In genomic region chr11:48833731-48834639, GRCm38 (mm10) we compare ENCODE assay signal across 8 mouse cellular contexts. TPM values are rescaled to one million over a fixed set of nuclear protein-coding genes. Genes with fewer than 3 reads are reported as not detected.
DNase-seq lines count a peak whose midpoint lies in the region; ATAC-seq and TF ChIP-seq lines count a peak whose summit lies in the region.

No protein-coding gene starts in this region.

- DNase-seq in CD4-positive helper T cell, adult 2 months (ENCODE audit: low read depth, low spot score) = peak; percentile 92
- peak; percentile 95 for DNase-seq in brain, embryonic 14.5 days (ENCODE audit: low read depth)
- DNase-seq in kidney, postnatal 0 days (ENCODE audit: low spot score) = peak; percentile 90
- peak; percentile 97 for DNase-seq in naive thymus-derived CD4-positive, alpha-beta T cell, adult 2 months (ENCODE audit: low read depth)

- WGBS in heart, embryonic 13.5 days = under 1% methylated on average over 30 of the region's 30 CpGs
- WGBS in kidney, postnatal 0 days = under 1% methylated on average over 30 of the region's 30 CpGs
- WGBS in liver, embryonic 12.5 days (ENCODE audit: insufficient replicate concordance) = under 1% methylated on average over 30 of the region's 30 CpGs
- WGBS in stomach, embryonic 14.5 days = under 1% methylated on average over 30 of the region's 30 CpGs

- H3K9me3 ChIP-seq in heart, embryonic 13.5 days = no peaks in the 10 kb centered on the region
- H3K9me3 ChIP-seq in kidney, postnatal 0 days (replicated peaks; ENCODE audit: low read length) = no peaks in the 10 kb centered on the region
- H3K9me3 ChIP-seq in liver, embryonic 12.5 days (replicated peaks) = no peaks in the 10 kb centered on the region
- H3K9me3 ChIP-seq in stomach, embryonic 14.5 days (ENCODE audit: control insufficient read depth, low read depth, low read length) = no peaks in the 10 kb centered on the region

- TF ChIP-seq CTCF in brain, embryonic 14.5 days (IDR thresholded peaks at IDR 0.05; ENCODE audit: borderline replicate concordance, extremely low read depth, insufficient read depth, insufficient read length) = no peak
- TF ChIP-seq CTCF in kidney, postnatal 0 days (IDR thresholded peaks at IDR 0.05; ENCODE audit: low read depth) = no peak

- TF ChIP-seq POLR2A in brain, embryonic 14.5 days (IDR thresholded peaks at IDR 0.05; ENCODE audit: borderline replicate concordance, extremely low read depth, insufficient read depth, insufficient read length, poor library complexity, severe bottlenecking) = no peak

- H3K4me1 ChIP-seq in heart, embryonic 13.5 days = peaks cover 29% of the 10 kb centered on the region
- peaks cover 11% of the 10 kb centered on the region; the same call in 1 of the 2 replicates for H3K4me1 ChIP-seq in kidney, postnatal 0 days (replicated peaks; ENCODE audit: insufficient read depth, low read length)
- H3K4me1 ChIP-seq in liver, embryonic 12.5 days = peaks cover 38% of the 10 kb centered on the region
- H3K4me1 ChIP-seq in stomach, embryonic 14.5 days (ENCODE audit: control insufficient read depth, insufficient read depth, low read length) = peaks cover 6% of the 10 kb centered on the region; the same call in 1 of the 2 replicates

- H3K9ac ChIP-seq in heart, embryonic 13.5 days = peak overlapping the region; percentile 87
- H3K9ac ChIP-seq in kidney, postnatal 0 days (ENCODE audit: low read depth, low read length) = peak overlapping the region; percentile 32
- peak overlapping the region; percentile 73 for H3K9ac ChIP-seq in liver, embryonic 12.5 days
- H3K9ac ChIP-seq in stomach, embryonic 14.5 days (replicated peaks; ENCODE audit: low read depth, low read length) = peak overlapping the region; percentile 31; the same call in 1 of the 2 replicates

- H3K4me3 ChIP-seq in heart, embryonic 13.5 days = peak overlapping the region; percentile 79
- peak overlapping the region; percentile 46 for H3K4me3 ChIP-seq in kidney, postnatal 0 days (replicated peaks; ENCODE audit: low read depth, low read length)
- H3K4me3 ChIP-seq in liver, embryonic 12.5 days = peak overlapping the region; percentile 73
- H3K4me3 ChIP-seq in stomach, embryonic 14.5 days (ENCODE audit: low read depth, low read length) = peak overlapping the region; percentile 55

- H3K4me2 ChIP-seq in heart, embryonic 13.5 days = peak overlapping the region; percentile 76
- peak overlapping the region; percentile 50 for H3K4me2 ChIP-seq in kidney, postnatal 0 days (ENCODE audit: low read length)
- H3K4me2 ChIP-seq in liver, embryonic 12.5 days = peak overlapping the region; percentile 83
- peak overlapping the region; percentile 47 for H3K4me2 ChIP-seq in stomach, embryonic 14.5 days (replicated peaks; ENCODE audit: low read depth, low read length)

- H3K27me3 ChIP-seq in heart, embryonic 13.5 days (replicated peaks) = peaks cover 14% of the 10 kb centered on the region
- no peaks in the 10 kb centered on the region for H3K27me3 ChIP-seq in kidney, postnatal 0 days (ENCODE audit: insufficient read depth, low read length)
- H3K27me3 ChIP-seq in liver, embryonic 12.5 days (replicated peaks) = peaks cover 33% of the 10 kb centered on the region
- H3K27me3 ChIP-seq in stomach, embryonic 14.5 days (ENCODE audit: control insufficient read depth, insufficient read depth, low read length) = no peaks in the 10 kb centered on the region

- ATAC-seq in erythroid progenitor cell, adult 5-6 weeks (replicated peaks; ENCODE audit: low FRiP score, poor library complexity, severe bottlenecking) = peak; percentile 70
- peak; percentile 71 for ATAC-seq in heart, embryonic 13.5 days (ENCODE audit: extremely low read depth, insufficient number of reproducible peaks, low FRiP score, low TSS enrichment)
- peak; percentile 88 for ATAC-seq in kidney, postnatal 0 days (replicated peaks; ENCODE audit: low FRiP score, low read depth)
- ATAC-seq in liver, embryonic 12.5 days = peak; percentile 85
- ATAC-seq in stomach, embryonic 14.5 days (ENCODE audit: insufficient number of reproducible peaks, insufficient read depth, low FRiP score, low read depth) = peak; percentile 88

- peak overlapping the region; percentile 76 for H3K27ac ChIP-seq in heart, embryonic 13.5 days (replicated peaks)
- H3K27ac ChIP-seq in kidney, postnatal 0 days = peak overlapping the region; percentile 42
- peak overlapping the region; percentile 78 for H3K27ac ChIP-seq in liver, embryonic 12.5 days
- H3K27ac ChIP-seq in stomach, embryonic 14.5 days (ENCODE audit: low read length) = no peak overlapping the region; the same call in 1 of the 2 replicates

- H3K36me3 ChIP-seq in heart, embryonic 13.5 days = no peaks in the 10 kb centered on the region
- no peaks in the 10 kb centered on the region for H3K36me3 ChIP-seq in kidney, postnatal 0 days (ENCODE audit: insufficient read depth, low read length)
- H3K36me3 ChIP-seq in liver, embryonic 12.5 days = no peaks in the 10 kb centered on the region
- no peaks in the 10 kb centered on the region for H3K36me3 ChIP-seq in stomach, embryonic 14.5 days (ENCODE audit: control insufficient read depth, insufficient read depth, low read length)

RNA-seq across cellular contexts. Expression of gene Gm12184, which starts 7.5 kb away (rescaled TPM):
- polyA plus RNA-seq in brain, embryonic 14.5 days (2012; rRNA removed) = 34.5 and 47.1 TPM in 2 replicates
- total RNA-seq in erythroid progenitor cell, adult 5-6 weeks (2015; ENCODE audit: low replicate concordance) = 2.9 TPM in 1 of 2 replicates, not detected in the other
- total RNA-seq in erythroid progenitor cell, adult 5-6 weeks (2017; ENCODE audit: low replicate concordance) = 9.6 TPM in 1 of 2 replicates, not detected in the other
- 0.53 and 1.2 TPM in 2 replicates for polyA plus RNA-seq in heart, embryonic 13.5 days (2015; fragmentation: Nextera tagmentation; extraction: Ambion mirVana)
- polyA plus RNA-seq in kidney, postnatal 0 days (2015; fragmentation: Nextera tagmentation; extraction: Ambion mirVana) = 4.4 and 10.3 TPM in 2 replicates
- 4.1 and 5.0 TPM in 2 replicates for polyA plus RNA-seq in liver, embryonic 12.5 days (2016; fragmentation: Nextera tagmentation; extraction: Ambion mirVana)
- 4.5 and 4.9 TPM in 2 replicates for polyA plus RNA-seq in stomach, embryonic 14.5 days (2014; fragmentation: Nextera tagmentation; extraction: Ambion mirVana)

RNA-seq across cellular contexts. Expression of gene Trim7, which starts 8.0 kb away (rescaled TPM):
- 2.6 and 2.8 TPM in 2 replicates for polyA plus RNA-seq in brain, embryonic 14.5 days (2012; rRNA removed)
- total RNA-seq in erythroid progenitor cell, adult 5-6 weeks (2015; ENCODE audit: low replicate concordance) = 0.42 TPM in 1 of 2 replicates, not detected in the other
- total RNA-seq in erythroid progenitor cell, adult 5-6 weeks (2017; ENCODE audit: low replicate concordance) = 1.0 TPM in 1 of 2 replicates, not detected in the other
- polyA plus RNA-seq in heart, embryonic 13.5 days (2015; fragmentation: Nextera tagmentation; extraction: Ambion mirVana) = 0.56 and 0.88 TPM in 2 replicates
- polyA plus RNA-seq in kidney, postnatal 0 days (2015; fragmentation: Nextera tagmentation; extraction: Ambion mirVana) = 10.2 and 10.5 TPM in 2 replicates
- not detected in 2 replicates for polyA plus RNA-seq in liver, embryonic 12.5 days (2016; fragmentation: Nextera tagmentation; extraction: Ambion mirVana)
- 1.4 and 2.1 TPM in 2 replicates for polyA plus RNA-seq in stomach, embryonic 14.5 days (2014; fragmentation: Nextera tagmentation; extraction: Ambion mirVana)

RNA-seq across cellular contexts. Expression of gene Trim41, which starts 16.8 kb away (rescaled TPM):
- polyA plus RNA-seq in brain, embryonic 14.5 days (2012; rRNA removed) = 39.3 and 44.2 TPM in 2 replicates
- 8.8 and 10.1 TPM in 2 replicates for total RNA-seq in erythroid progenitor cell, adult 5-6 weeks (2015; ENCODE audit: low replicate concordance)
- total RNA-seq in erythroid progenitor cell, adult 5-6 weeks (2017; ENCODE audit: low replicate concordance) = 17.5 and 41.5 TPM in 2 replicates
- 3.2 TPM in 2 replicates for polyA plus RNA-seq in heart, embryonic 13.5 days (2015; fragmentation: Nextera tagmentation; extraction: Ambion mirVana)
- polyA plus RNA-seq in kidney, postnatal 0 days (2015; fragmentation: Nextera tagmentation; extraction: Ambion mirVana) = 5.2 and 5.3 TPM in 2 replicates
- polyA plus RNA-seq in liver, embryonic 12.5 days (2016; fragmentation: Nextera tagmentation; extraction: Ambion mirVana) = 2.1 and 2.3 TPM in 2 replicates
- 5.8 and 6.2 TPM in 2 replicates for polyA plus RNA-seq in stomach, embryonic 14.5 days (2014; fragmentation: Nextera tagmentation; extraction: Ambion mirVana)

RNA-seq across cellular contexts. Expression of gene Rack1, which starts 33.9 kb away (rescaled TPM):
- polyA plus RNA-seq in brain, embryonic 14.5 days (2012; rRNA removed) = 1,339 and 1,725 TPM in 2 replicates
- 648 and 827 TPM in 2 replicates for total RNA-seq in erythroid progenitor cell, adult 5-6 weeks (2015; ENCODE audit: low replicate concordance)
- total RNA-seq in erythroid progenitor cell, adult 5-6 weeks (2017; ENCODE audit: low replicate concordance) = 220 and 369 TPM in 2 replicates
- polyA plus RNA-seq in heart, embryonic 13.5 days (2015; fragmentation: Nextera tagmentation; extraction: Ambion mirVana) = 444 and 458 TPM in 2 replicates
- polyA plus RNA-seq in kidney, postnatal 0 days (2015; fragmentation: Nextera tagmentation; extraction: Ambion mirVana) = 732 and 795 TPM in 2 replicates
- 735 and 768 TPM in 2 replicates for polyA plus RNA-seq in liver, embryonic 12.5 days (2016; fragmentation: Nextera tagmentation; extraction: Ambion mirVana)
- polyA plus RNA-seq in stomach, embryonic 14.5 days (2014; fragmentation: Nextera tagmentation; extraction: Ambion mirVana) = 984 TPM in 2 replicates

RNA-seq across cellular contexts. Expression of gene Irgm1, which starts 37.5 kb away (rescaled TPM):
- polyA plus RNA-seq in brain, embryonic 14.5 days (2012; rRNA removed) = 1.2 and 1.9 TPM in 2 replicates
- 50.3 and 55.5 TPM in 2 replicates for total RNA-seq in erythroid progenitor cell, adult 5-6 weeks (2015; ENCODE audit: low replicate concordance)
- total RNA-seq in erythroid progenitor cell, adult 5-6 weeks (2017; ENCODE audit: low replicate concordance) = 51.0 and 53.7 TPM in 2 replicates
- polyA plus RNA-seq in heart, embryonic 13.5 days (2015; fragmentation: Nextera tagmentation; extraction: Ambion mirVana) = 8.4 and 10.6 TPM in 2 replicates
- polyA plus RNA-seq in kidney, postnatal 0 days (2015; fragmentation: Nextera tagmentation; extraction: Ambion mirVana) = 32.0 and 33.2 TPM in 2 replicates
- polyA plus RNA-seq in liver, embryonic 12.5 days (2016; fragmentation: Nextera tagmentation; extraction: Ambion mirVana) = 16.3 and 16.5 TPM in 2 replicates
- polyA plus RNA-seq in stomach, embryonic 14.5 days (2014; fragmentation: Nextera tagmentation; extraction: Ambion mirVana) = 12.9 and 13.2 TPM in 2 replicates

Comparison
In these comparisons a context has a peak if more than half of its experiments do, and no peak if none do; other contexts are left out.
1. H3K9ac ChIP-seq: peak in every context shown above with its lines; median percentile 87 in heart, embryonic 13.5 days; 73 in liver, embryonic 12.5 days; 32 in kidney, postnatal 0 days; 31 in stomach, embryonic 14.5 days.